Mouse (Mus musculus) heart, embryonic 11.5 days (tissue): ENCODE data around the gene Defb42. TPM values are rescaled to one million over a fixed set of nuclear protein-coding genes. Genes with fewer than 3 reads are reported as not detected.

ENCODE experiments used
- polyA plus RNA-seq: library from polyadenylated mRNA; unstranded; fragments of >200 nt; fragmentation: Nextera tagmentation; extraction: Ambion mirVana; gene quantifications from 2 replicates; pipeline ENCODE4 v1.2.1, GENCODE M21; 2014

The Defb42 gene
- polyA plus RNA-seq, 1 experiment from 2014 or later, result 6.8 TPM

Other genes with a start within 250 kb of the Defb42 start
- 7.6 and 9.4 TPM in 2 replicates for gene Wdfy2, start 209.3 kb upstream of the Defb42 start, polyA plus RNA-seq
- gene Defb48, start 62.5 kb upstream of the Defb42 start, polyA plus RNA-seq, result not detected in 2 replicates
- gene Defb47, start 48.9 kb upstream of the Defb42 start, polyA plus RNA-seq, result not detected in 2 replicates
- gene Defb43, start 35.2 kb upstream of the Defb42 start, polyA plus RNA-seq, result not detected in 2 replicates
- not detected in 2 replicates for gene Defb30, start 3.0 kb downstream of the Defb42 start, polyA plus RNA-seq